In genomic region chr15:83445383-83445782, GRCm38 (mm10) we compare ENCODE assay signal across 13 mouse cellular contexts. TPM values are rescaled to one million over a fixed set of nuclear protein-coding genes. Genes with fewer than 3 reads are reported as not detected.
A peak's percentile ranks its signal among the peaks of the same experiment; 100 is the strongest.
DNase-seq lines count a peak whose midpoint lies in the region; ATAC-seq lines count a peak whose summit lies in the region.
"Had no signal": no experiment of that assay in that cellular context is flagged by ENCODE, and none has a peak within 500 bp of the region (broad histone marks: within the 10 kb centered on the region; RNA-seq: fewer than 3 reads in every experiment).

No protein-coding gene starts in this region.

- no peaks in the 10 kb centered on the region for H3K9me3 ChIP-seq in forebrain, embryonic 10.5 days
- no peaks in the 10 kb centered on the region for H3K9me3 ChIP-seq in forebrain, embryonic 12.5 days
- no peaks in the 10 kb centered on the region for H3K9me3 ChIP-seq in liver, embryonic 15.5 days (replicated peaks)
- H3K9me3 ChIP-seq in embryonic facial prominence, embryonic 12.5 days = no peaks in the 10 kb centered on the region
- no peaks in the 10 kb centered on the region for H3K9me3 ChIP-seq in limb, embryonic 13.5 days
- H3K9me3 ChIP-seq: G1E; stomach, embryonic 15.5 days had no signal

- WGBS in forebrain, embryonic 10.5 days = 66% methylated on average over 5 of the region's 5 CpGs
- WGBS in forebrain, embryonic 12.5 days = 61% methylated on average over 5 of the region's 5 CpGs
- WGBS in liver, embryonic 15.5 days (ENCODE audit: insufficient replicate concordance) = 83% methylated on average over 5 of the region's 5 CpGs
- 60% methylated on average over 5 of the region's 5 CpGs for WGBS in embryonic facial prominence, embryonic 12.5 days
- WGBS in limb, embryonic 13.5 days = 80% methylated on average over 5 of the region's 5 CpGs

- ATAC-seq in forebrain, embryonic 12.5 days (ENCODE audit: low FRiP score) = no peak
- ATAC-seq in liver, embryonic 15.5 days (ENCODE audit: insufficient read depth) = no peak
- no peak for ATAC-seq in embryonic facial prominence, embryonic 12.5 days (ENCODE audit: insufficient number of reproducible peaks, insufficient read depth, low FRiP score, low TSS enrichment)
- ATAC-seq in limb, embryonic 13.5 days (ENCODE audit: low FRiP score, low read depth) = no peak
- ATAC-seq in granulocyte monocyte progenitor cell, adult 5-6 weeks (replicated peaks; ENCODE audit: poor library complexity, severe bottlenecking) = no peak

- peaks cover 45% of the 10 kb centered on the region for H3K4me1 ChIP-seq in forebrain, embryonic 10.5 days
- peaks cover 26% of the 10 kb centered on the region; the same call in 1 of the 2 replicates for H3K4me1 ChIP-seq in forebrain, embryonic 12.5 days
- peaks cover 95% of the 10 kb centered on the region for H3K4me1 ChIP-seq in liver, embryonic 15.5 days (replicated peaks)
- H3K4me1 ChIP-seq in embryonic facial prominence, embryonic 12.5 days = peaks cover 32% of the 10 kb centered on the region
- peaks cover 45% of the 10 kb centered on the region for H3K4me1 ChIP-seq in limb, embryonic 13.5 days

- no peak for DNase-seq in forebrain, embryonic 10.5 days (ENCODE audit: extremely low spot score, low spot score)
- DNase-seq in liver = no peak
- no peak for DNase-seq in cerebellum, adult 9-11 months
- DNase-seq: cerebellum, postnatal 36 days; gastrocnemius, postnatal 36 days; kidney, adult 18-20 months had no signal

- H3K36me3 ChIP-seq in forebrain, embryonic 10.5 days (replicated peaks) = peaks cover 2% of the 10 kb centered on the region; the same call in 1 of the 2 replicates
- no peaks in the 10 kb centered on the region for H3K36me3 ChIP-seq in forebrain, embryonic 12.5 days (replicated peaks)
- H3K36me3 ChIP-seq in liver, embryonic 15.5 days (replicated peaks) = no peaks in the 10 kb centered on the region
- H3K36me3 ChIP-seq in embryonic facial prominence, embryonic 12.5 days = no peaks in the 10 kb centered on the region
- H3K36me3 ChIP-seq in limb, embryonic 13.5 days = no peaks in the 10 kb centered on the region; the same call in 1 of the 2 replicates
- H3K36me3 ChIP-seq: stomach, embryonic 15.5 days had no signal

- H3K27me3 ChIP-seq in forebrain, embryonic 10.5 days (ENCODE audit: poor library complexity, severe bottlenecking) = no peaks in the 10 kb centered on the region
- H3K27me3 ChIP-seq in forebrain, embryonic 12.5 days = no peaks in the 10 kb centered on the region
- no peaks in the 10 kb centered on the region for H3K27me3 ChIP-seq in liver, embryonic 15.5 days
- H3K27me3 ChIP-seq in embryonic facial prominence, embryonic 12.5 days = no peaks in the 10 kb centered on the region
- no peaks in the 10 kb centered on the region for H3K27me3 ChIP-seq in limb, embryonic 13.5 days
- H3K27me3 ChIP-seq: stomach, embryonic 15.5 days had no signal

- H3K4me3 ChIP-seq in forebrain, embryonic 10.5 days = no peak overlapping the region
- no peak overlapping the region for H3K4me3 ChIP-seq in forebrain, embryonic 12.5 days (replicated peaks)
- no peak overlapping the region for H3K4me3 ChIP-seq in liver, embryonic 15.5 days (replicated peaks)
- H3K4me3 ChIP-seq in embryonic facial prominence, embryonic 12.5 days = no peak overlapping the region
- no peak overlapping the region for H3K4me3 ChIP-seq in limb, embryonic 13.5 days
- H3K4me3 ChIP-seq: stomach, embryonic 15.5 days had no signal

- no peak overlapping the region for H3K4me2 ChIP-seq in forebrain, embryonic 12.5 days
- no peak overlapping the region for H3K4me2 ChIP-seq in liver, embryonic 15.5 days
- no peak overlapping the region for H3K4me2 ChIP-seq in embryonic facial prominence, embryonic 12.5 days (replicated peaks)
- H3K4me2 ChIP-seq in limb, embryonic 13.5 days (replicated peaks) = 0 out of 2 replicates have a peak overlapping the region, but pooled peaks have one; percentile 4
- H3K4me2 ChIP-seq: stomach, embryonic 15.5 days had no signal

- no peak overlapping the region for H3K9ac ChIP-seq in forebrain, embryonic 12.5 days
- H3K9ac ChIP-seq in liver, embryonic 15.5 days = no peak overlapping the region
- H3K9ac ChIP-seq in embryonic facial prominence, embryonic 12.5 days = no peak overlapping the region
- H3K9ac ChIP-seq in limb, embryonic 13.5 days = no peak overlapping the region
- H3K9ac ChIP-seq: stomach, embryonic 15.5 days had no signal

- peak overlapping the region; percentile 4; the same call in 1 of the 2 replicates for H3K27ac ChIP-seq in forebrain, embryonic 10.5 days
- no peak overlapping the region for H3K27ac ChIP-seq in forebrain, embryonic 12.5 days
- H3K27ac ChIP-seq in liver, embryonic 15.5 days (replicated peaks) = peak overlapping the region; percentile 14; the same call in 1 of the 2 replicates
- H3K27ac ChIP-seq in embryonic facial prominence, embryonic 12.5 days = peak overlapping the region; percentile 36; the same call in 1 of the 2 replicates
- peak overlapping the region; percentile 84 for H3K27ac ChIP-seq in limb, embryonic 13.5 days
- H3K27ac ChIP-seq: stomach, embryonic 15.5 days had no signal

RNA-seq across cellular contexts. Expression of gene Pacsin2, which starts 19.0 kb away (rescaled TPM):
- polyA plus RNA-seq in forebrain, embryonic 10.5 days (2016; fragmentation: Nextera tagmentation; extraction: Ambion mirVana) = 55.4 and 57.8 TPM in 2 replicates
- polyA plus RNA-seq in forebrain, embryonic 12.5 days (2016; fragmentation: Nextera tagmentation; extraction: Ambion mirVana) = 37.0 and 40.7 TPM in 2 replicates
- polyA plus RNA-seq in liver, embryonic 15.5 days (2015; fragmentation: Nextera tagmentation; extraction: Ambion mirVana) = 46.7 and 50.5 TPM in 2 replicates
- polyA plus RNA-seq in embryonic facial prominence, embryonic 12.5 days (2016; fragmentation: Nextera tagmentation; extraction: Ambion mirVana) = 49.6 and 54.4 TPM in 2 replicates
- polyA plus RNA-seq in limb, embryonic 13.5 days (2015; fragmentation: Nextera tagmentation; extraction: Ambion mirVana) = 51.8 and 53.3 TPM in 2 replicates
- total RNA-seq in granulocyte monocyte progenitor cell, adult 5-6 weeks (2014; fragmentation: Nextera tagmentation) = 43.3 and 56.8 TPM in 2 replicates
- 65.2 and 91.1 TPM in 2 replicates for total RNA-seq in granulocyte monocyte progenitor cell, adult 5-6 weeks (2017)
